Mouse (Mus musculus): Measurements from ENCODE around the gene Cstad. TPM values are rescaled to one million over a fixed set of nuclear protein-coding genes. Genes with fewer than 3 reads are reported as not detected.
A peak's percentile ranks its signal among the peaks of the same experiment; 100 is the strongest.

The Cstad gene
- total and polyA plus RNA-seq, 2 experiments from 2014 or later, result 0.54 to 1.3 TPM

DNA sequence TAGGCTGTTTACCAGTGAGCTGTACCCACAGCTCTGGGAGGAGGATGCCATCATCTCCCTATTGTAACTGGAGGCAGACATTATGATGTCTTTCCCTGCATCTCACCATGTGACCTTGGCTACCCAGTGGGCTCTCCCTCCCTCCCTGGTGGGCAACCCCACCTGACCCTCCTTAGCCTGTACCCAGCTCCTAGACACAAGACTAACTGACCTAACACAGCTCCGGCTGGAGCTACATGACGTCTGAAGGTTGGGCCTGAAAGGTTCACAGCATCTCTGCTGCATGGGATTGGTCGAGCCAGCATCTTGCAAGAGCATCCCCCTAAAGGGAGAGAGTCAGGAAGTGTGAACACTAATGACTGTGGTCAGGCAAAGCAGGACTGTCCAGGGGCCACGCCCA, 35.0 kb downstream of the Cstad start:
- no peak overlapping the region for H3K4me3 ChIP-seq (ENCODE audit: low read length)
- peak; percentile 46; the same call in 1 of the 2 replicates for ATAC-seq
- H3K27me3 ChIP-seq (ENCODE audit: insufficient read depth, low read length), result no peaks in the 10 kb centered on the region
- peak overlapping the region; percentile 78 for H3K27ac ChIP-seq
- 63% methylated on average over 4 of the region's 4 CpGs for WGBS
- H3K36me3 ChIP-seq (ENCODE audit: insufficient read depth, low read length), result no peaks in the 10 kb centered on the region
- TF ChIP-seq CTCF (IDR thresholded peaks at IDR 0.05; ENCODE audit: low read depth), result no peak
- no peak overlapping the region for H3K9ac ChIP-seq (replicated peaks; ENCODE audit: low read length)
- no peaks in the 10 kb centered on the region for H3K9me3 ChIP-seq (ENCODE audit: low read length)
- H3K4me2 ChIP-seq (ENCODE audit: low read depth, low read length), result no peak overlapping the region
- 0 out of 2 replicates have a peak, but pooled peaks cover 6% of the 10 kb centered on the region for H3K4me1 ChIP-seq (ENCODE audit: insufficient read depth, low read length)
- no peak for DNase-seq (ENCODE audit: low spot score)

DNA sequence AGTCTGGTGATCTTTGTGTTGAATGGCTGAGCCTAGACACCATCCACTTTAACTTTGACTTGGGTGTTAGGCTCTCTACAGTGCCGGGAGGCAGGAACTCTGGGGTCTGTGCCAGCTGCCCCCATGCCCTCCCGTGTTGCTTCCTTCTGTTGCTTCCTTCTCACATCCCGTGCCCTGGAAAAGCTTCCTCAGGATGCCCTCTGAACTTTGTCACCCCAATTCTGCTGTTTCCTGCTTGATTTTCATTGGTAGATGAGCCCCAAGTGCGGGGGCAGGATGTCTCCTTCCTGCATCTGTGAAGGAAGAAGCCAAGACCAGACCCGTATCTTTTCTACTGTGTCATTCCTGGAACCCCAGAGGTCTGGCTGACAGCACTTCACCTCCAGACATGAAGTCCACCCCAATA, 41.4 kb downstream of the Cstad start:
- Histone ChIP-seq H3K4me3 (ENCODE audit: low read length) (no peak overlapping the region), H3K9me3 (ENCODE audit: low read length) (no peaks in the 10 kb centered on the region), H3K9ac (replicated peaks; ENCODE audit: low read length) (no peak overlapping the region), H3K27ac (peak overlapping the region; percentile 36; the same call in 1 of the 2 replicates), H3K4me1 (ENCODE audit: insufficient read depth, low read length) (peaks cover 5% of the 10 kb centered on the region), H3K4me2 (ENCODE audit: low read depth, low read length) (no peak overlapping the region), H3K27me3 (ENCODE audit: insufficient read depth, low read length) (no peaks in the 10 kb centered on the region), H3K36me3 (ENCODE audit: insufficient read depth, low read length) (no peaks in the 10 kb centered on the region)
- ATAC-seq (no peak), DNase-seq (ENCODE audit: low spot score) (no peak)
- WGBS, result 52% methylated on average over 5 of the region's 5 CpGs
- TF ChIP-seq CTCF (IDR thresholded peaks at IDR 0.05; ENCODE audit: low read depth), result no peak

DNA sequence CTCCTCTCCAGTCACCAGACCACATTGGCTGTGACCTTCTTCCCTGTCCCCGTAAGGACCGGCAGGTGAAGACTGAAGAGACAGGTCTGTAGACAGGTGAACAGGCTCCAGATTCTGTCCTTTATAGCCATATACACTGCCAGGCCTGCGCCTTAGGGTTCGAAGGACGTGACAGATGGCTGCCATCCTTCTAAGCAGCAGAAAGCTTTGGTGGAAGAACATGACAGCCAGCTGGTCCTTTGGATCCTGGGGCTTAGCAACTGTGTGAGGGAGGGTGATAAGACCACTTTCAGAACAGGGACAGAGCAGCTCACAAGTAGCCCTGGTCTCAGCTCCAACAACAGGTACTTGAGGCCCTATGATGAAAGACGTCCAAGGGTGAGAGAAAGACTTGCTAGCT, 43.2 kb downstream of the Cstad start:
- DNase-seq (ENCODE audit: low spot score) (peak; percentile 50), ATAC-seq (no peak)
- WGBS, result 78% methylated on average over 6 of the region's 6 CpGs
- Histone ChIP-seq H3K4me2 (ENCODE audit: low read depth, low read length) (no peak overlapping the region), H3K27me3 (ENCODE audit: insufficient read depth, low read length) (no peaks in the 10 kb centered on the region), H3K9ac (replicated peaks; ENCODE audit: low read length) (no peak overlapping the region), H3K9me3 (ENCODE audit: low read length) (no peaks in the 10 kb centered on the region), H3K4me3 (ENCODE audit: low read length) (no peak overlapping the region), H3K27ac (peak overlapping the region; percentile 36; the same call in 1 of the 2 replicates), H3K36me3 (ENCODE audit: insufficient read depth, low read length) (no peaks in the 10 kb centered on the region), H3K4me1 (ENCODE audit: insufficient read depth, low read length) (peaks cover 10% of the 10 kb centered on the region)
- TF ChIP-seq CTCF (IDR thresholded peaks at IDR 0.05; ENCODE audit: low read depth), result no peak

DNA sequence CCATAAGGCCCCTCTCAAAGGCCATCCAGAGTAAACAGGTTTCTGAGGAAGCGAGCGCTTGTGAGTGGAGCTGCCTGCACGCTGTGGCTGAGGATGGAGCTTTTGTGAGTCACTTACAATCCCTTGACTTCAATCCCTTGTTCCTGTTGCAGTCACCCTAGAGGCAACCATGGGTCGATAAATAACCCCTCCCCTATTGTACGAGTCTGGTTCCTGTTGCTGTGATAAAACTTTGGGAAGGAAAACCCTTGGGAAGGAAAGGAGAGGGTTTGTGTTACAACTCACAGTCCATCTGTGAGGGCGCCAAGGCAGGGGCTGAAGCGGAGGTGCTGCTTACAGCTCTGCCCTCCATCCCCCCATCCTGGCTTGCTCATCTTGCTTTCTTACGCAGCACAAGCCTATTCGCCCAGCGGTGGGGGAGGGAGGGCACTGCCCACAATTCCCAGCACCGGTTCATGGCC, 45.2 kb downstream of the Cstad start:
- DNase-seq (ENCODE audit: low spot score) (peak; percentile 71), ATAC-seq (peak; percentile 68)
- Histone ChIP-seq H3K9me3 (ENCODE audit: low read length) (no peaks in the 10 kb centered on the region), H3K9ac (replicated peaks; ENCODE audit: low read length) (0 out of 2 replicates have a peak overlapping the region, but pooled peaks have one; percentile 9), H3K4me2 (ENCODE audit: low read depth, low read length) (0 out of 2 replicates have a peak overlapping the region, but pooled peaks have one; percentile 13), H3K4me3 (ENCODE audit: low read length) (no peak overlapping the region), H3K36me3 (ENCODE audit: insufficient read depth, low read length) (no peaks in the 10 kb centered on the region), H3K27ac (peak overlapping the region; percentile 77), H3K27me3 (ENCODE audit: insufficient read depth, low read length) (no peaks in the 10 kb centered on the region), H3K4me1 (ENCODE audit: insufficient read depth, low read length) (peaks cover 10% of the 10 kb centered on the region)
- TF ChIP-seq CTCF (IDR thresholded peaks at IDR 0.05; ENCODE audit: low read depth), result peak; percentile 10; the same call in 1 of the 2 replicates
- 13% methylated on average over 11 of the region's 11 CpGs for WGBS

DNA sequence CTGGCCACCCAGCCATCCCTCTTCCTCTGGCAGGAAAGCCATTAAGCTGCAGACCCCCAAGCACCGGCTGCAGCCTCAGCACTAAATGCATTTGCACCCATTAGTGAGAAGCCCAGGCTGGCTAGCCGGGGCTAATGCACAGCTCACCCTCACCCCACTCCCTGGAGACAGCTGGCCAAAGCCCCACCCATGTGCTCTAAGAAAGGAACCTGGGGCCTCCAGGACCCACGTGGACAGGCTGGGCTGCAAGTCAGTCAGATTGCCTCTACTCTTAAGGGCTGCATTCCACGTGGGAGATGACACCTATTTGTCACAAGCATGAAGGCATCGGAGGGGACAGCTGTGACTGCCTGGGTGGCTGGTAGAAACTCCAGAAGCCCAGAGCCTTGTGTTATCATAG, 48.0 kb downstream of the Cstad start:
- H3K27me3 ChIP-seq (ENCODE audit: insufficient read depth, low read length), result no peaks in the 10 kb centered on the region
- WGBS, result 36% methylated on average over 5 of the region's 5 CpGs
- no peak overlapping the region for H3K27ac ChIP-seq
- ATAC-seq, result no peak
- no peak overlapping the region for H3K4me2 ChIP-seq (ENCODE audit: low read depth, low read length)
- no peak overlapping the region for H3K4me3 ChIP-seq (ENCODE audit: low read length)
- no peaks in the 10 kb centered on the region for H3K9me3 ChIP-seq (ENCODE audit: low read length)
- DNase-seq (ENCODE audit: low spot score), result no peak
- H3K36me3 ChIP-seq (ENCODE audit: insufficient read depth, low read length), result no peaks in the 10 kb centered on the region
- TF ChIP-seq CTCF (IDR thresholded peaks at IDR 0.05; ENCODE audit: low read depth), result no peak
- peaks cover 27% of the 10 kb centered on the region for H3K4me1 ChIP-seq (ENCODE audit: insufficient read depth, low read length)
- H3K9ac ChIP-seq (replicated peaks; ENCODE audit: low read length), result no peak overlapping the region

DNA sequence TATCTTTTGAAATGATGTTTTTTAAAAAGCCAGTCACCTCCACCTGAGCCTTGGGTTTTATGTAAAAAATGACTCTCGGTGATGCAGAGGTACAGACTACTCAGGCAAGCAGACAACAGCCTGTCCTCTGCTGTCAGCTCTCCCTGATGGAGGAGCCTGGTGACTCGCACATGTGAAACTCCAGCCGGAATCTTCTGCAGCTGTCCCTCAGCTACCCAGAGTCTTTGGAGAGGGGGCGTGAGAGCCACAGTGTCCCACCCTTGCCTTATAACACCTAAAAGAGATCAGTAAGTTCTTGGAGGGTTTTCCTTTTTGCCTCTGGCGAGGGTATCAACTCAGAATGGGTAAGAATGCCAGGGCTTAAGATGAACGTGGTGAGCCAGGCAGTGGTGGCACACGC, 48.6 kb downstream of the Cstad start:
- DNase-seq (ENCODE audit: low spot score), result no peak
- no peak for TF ChIP-seq CTCF (IDR thresholded peaks at IDR 0.05; ENCODE audit: low read depth)
- H3K9me3 ChIP-seq (ENCODE audit: low read length), result no peaks in the 10 kb centered on the region
- H3K27ac ChIP-seq, result no peak overlapping the region
- no peak for ATAC-seq
- 73% methylated on average over 7 of the region's 7 CpGs for WGBS
- no peak overlapping the region for H3K4me3 ChIP-seq (ENCODE audit: low read length)
- H3K9ac ChIP-seq (replicated peaks; ENCODE audit: low read length), result no peak overlapping the region
- peaks cover 32% of the 10 kb centered on the region for H3K4me1 ChIP-seq (ENCODE audit: insufficient read depth, low read length)
- no peak overlapping the region for H3K4me2 ChIP-seq (ENCODE audit: low read depth, low read length)
- H3K36me3 ChIP-seq (ENCODE audit: insufficient read depth, low read length), result no peaks in the 10 kb centered on the region
- no peaks in the 10 kb centered on the region for H3K27me3 ChIP-seq (ENCODE audit: insufficient read depth, low read length)

DNA sequence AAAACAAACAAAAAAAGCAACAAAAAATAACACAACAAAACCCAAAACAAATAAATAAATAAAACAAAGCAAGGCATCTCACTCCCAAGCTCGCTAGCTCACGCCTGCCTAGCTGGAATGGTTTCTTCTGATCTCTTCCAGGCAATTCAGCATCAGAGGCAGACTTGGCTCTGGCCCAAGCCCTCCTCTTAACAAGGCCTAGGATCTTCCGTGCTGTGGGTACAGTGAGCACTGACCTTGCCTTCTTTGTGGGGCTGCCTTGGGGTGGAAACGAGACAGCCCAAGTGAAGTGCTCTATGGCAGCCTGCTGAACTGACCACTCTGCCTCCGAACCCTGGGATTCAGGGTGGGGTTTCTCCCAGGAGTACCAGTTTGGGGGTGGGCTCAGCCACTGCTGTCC, 52.0 kb downstream of the Cstad start:
- peak overlapping the region; percentile 94 for H3K27ac ChIP-seq
- H3K36me3 ChIP-seq (ENCODE audit: insufficient read depth, low read length), result no peaks in the 10 kb centered on the region
- TF ChIP-seq CTCF (IDR thresholded peaks at IDR 0.05; ENCODE audit: low read depth), result no peak
- no peaks in the 10 kb centered on the region for H3K27me3 ChIP-seq (ENCODE audit: insufficient read depth, low read length)
- H3K9me3 ChIP-seq (ENCODE audit: low read length), result no peaks in the 10 kb centered on the region
- ATAC-seq (peak; percentile 28; the same call in 1 of the 2 replicates), DNase-seq (ENCODE audit: low spot score) (peak; percentile 89)
- H3K4me1 ChIP-seq (ENCODE audit: insufficient read depth, low read length), result peaks cover 27% of the 10 kb centered on the region
- peak overlapping the region; percentile 8; the same call in 1 of the 2 replicates for H3K4me2 ChIP-seq (ENCODE audit: low read depth, low read length)
- peak overlapping the region; percentile 38 for H3K9ac ChIP-seq (replicated peaks; ENCODE audit: low read length)
- no peak overlapping the region for H3K4me3 ChIP-seq (ENCODE audit: low read length)
- 8% methylated on average over 5 of the region's 5 CpGs for WGBS
